Mouse (Mus musculus): ENCODE results near the gene Fam169b. TPM values are rescaled to one million over a fixed set of nuclear protein-coding genes. Genes with fewer than 3 reads are reported as not detected.

Fam169b gene
- polyA plus RNA-seq, 1 experiment from 2014 or later: 0.33 TPM

- Histone ChIP-seq H3K4me2 (replicated peaks) (no peak overlapping the region), H3K4me3 (no peak overlapping the region), H3K27ac (no peak overlapping the region), H3K4me1 (no peaks in the 10 kb centered on the region), H3K36me3 (no peaks in the 10 kb centered on the region), H3K9me3 (no peaks in the 10 kb centered on the region), H3K27me3 (replicated peaks) (no peaks in the 10 kb centered on the region), H3K9ac (no peak overlapping the region)
- ATAC-seq (ENCODE audit: low FRiP score, low read depth): no peak
- WGBS: 59% methylated on average over 5 of the region's 5 CpGs
These were observed 70.9 kb downstream of the Fam169b start for GRCm38 (mm10) chr7:68344561-68344960.

- 86% methylated on average over 10 of the region's 10 CpGs for WGBS
These were observed 72.3 kb downstream of the Fam169b start for GRCm38 (mm10) chr7:68345963-68346362.

GRCm38 (mm10) chr7:68355325-68356076 is 81.9 kb downstream of the Fam169b start:
- no peaks in the 10 kb centered on the region for H3K36me3 ChIP-seq
- no peaks in the 10 kb centered on the region for H3K4me1 ChIP-seq
- WGBS: 74% methylated on average over 11 of the region's 11 CpGs
- no peak overlapping the region for H3K9ac ChIP-seq
- no peaks in the 10 kb centered on the region for H3K9me3 ChIP-seq
- no peak overlapping the region for H3K27ac ChIP-seq
- H3K27me3 ChIP-seq (replicated peaks): no peaks in the 10 kb centered on the region
- H3K4me3 ChIP-seq: no peak overlapping the region
- ATAC-seq (ENCODE audit: low FRiP score, low read depth): no peak
- no peak overlapping the region for H3K4me2 ChIP-seq (replicated peaks)

More at GRCm38 (mm10) chr7:68345963-68346362, 72.3 kb downstream of the Fam169b start:
- Histone ChIP-seq H3K36me3 (no peaks in the 10 kb centered on the region), H3K4me1 (no peaks in the 10 kb centered on the region), H3K27ac (no peak overlapping the region), H3K9ac (no peak overlapping the region), H3K4me3 (no peak overlapping the region), H3K9me3 (no peaks in the 10 kb centered on the region), H3K27me3 (replicated peaks) (no peaks in the 10 kb centered on the region), H3K4me2 (replicated peaks) (no peak overlapping the region)
- ATAC-seq (ENCODE audit: low FRiP score, low read depth): no peak

GRCm38 (mm10) chr7:68357407-68357806 is 83.8 kb downstream of the Fam169b start:
- Histone ChIP-seq H3K36me3 (no peaks in the 10 kb centered on the region), H3K27me3 (replicated peaks) (no peaks in the 10 kb centered on the region), H3K9me3 (no peaks in the 10 kb centered on the region), H3K27ac (no peak overlapping the region), H3K9ac (no peak overlapping the region), H3K4me1 (no peaks in the 10 kb centered on the region), H3K4me3 (no peak overlapping the region), H3K4me2 (replicated peaks) (no peak overlapping the region)
- no peak for ATAC-seq (ENCODE audit: low FRiP score, low read depth)
- 24% methylated on average over 7 of the region's 7 CpGs for WGBS

- no peak for ATAC-seq (ENCODE audit: low FRiP score, low read depth)
- no peaks in the 10 kb centered on the region for H3K36me3 ChIP-seq
- H3K4me1 ChIP-seq: no peaks in the 10 kb centered on the region
- no peaks in the 10 kb centered on the region for H3K9me3 ChIP-seq
- WGBS: 71% methylated on average over 7 of the region's 7 CpGs
- H3K27me3 ChIP-seq (replicated peaks): no peaks in the 10 kb centered on the region
- H3K27ac ChIP-seq: no peak overlapping the region
- no peak overlapping the region for H3K4me2 ChIP-seq (replicated peaks)
- no peak overlapping the region for H3K9ac ChIP-seq
- H3K4me3 ChIP-seq: no peak overlapping the region
These were observed 89.0 kb downstream of the Fam169b start for GRCm38 (mm10) chr7:68362609-68363008.

- no peak overlapping the region for H3K4me3 ChIP-seq
- no peak for ATAC-seq (ENCODE audit: low FRiP score, low read depth)
- no peak overlapping the region for H3K27ac ChIP-seq
- H3K36me3 ChIP-seq: no peaks in the 10 kb centered on the region
- WGBS: 92% methylated on average over 9 of the region's 9 CpGs
- no peak overlapping the region for H3K4me2 ChIP-seq (replicated peaks)
- no peak overlapping the region for H3K9ac ChIP-seq
- H3K4me1 ChIP-seq: no peaks in the 10 kb centered on the region
- H3K9me3 ChIP-seq: no peaks in the 10 kb centered on the region
- peaks cover 5% of the 10 kb centered on the region for H3K27me3 ChIP-seq (replicated peaks)
These were observed 92.1 kb downstream of the Fam169b start for GRCm38 (mm10) chr7:68365711-68366110.

GRCm38 (mm10) chr7:68368948-68369347 is 95.3 kb downstream of the Fam169b start:
- H3K36me3 ChIP-seq: no peaks in the 10 kb centered on the region
- no peak overlapping the region for H3K4me3 ChIP-seq
- 85% methylated on average over 12 of the region's 12 CpGs for WGBS
- no peak for ATAC-seq (ENCODE audit: low FRiP score, low read depth)
- H3K9me3 ChIP-seq: no peaks in the 10 kb centered on the region
- H3K9ac ChIP-seq: no peak overlapping the region
- H3K4me2 ChIP-seq (replicated peaks): no peak overlapping the region
- H3K4me1 ChIP-seq: no peaks in the 10 kb centered on the region
- H3K27me3 ChIP-seq (replicated peaks): peaks cover 30% of the 10 kb centered on the region
- H3K27ac ChIP-seq: no peak overlapping the region

- Histone ChIP-seq H3K4me2 (replicated peaks) (peak overlapping the region; percentile 59), H3K27me3 (replicated peaks) (peaks cover 30% of the 10 kb centered on the region)
- 1% methylated on average over 12 of the region's 13 CpGs for WGBS
These were observed 96.1 kb downstream of the Fam169b start for GRCm38 (mm10) chr7:68369694-68370093.

GRCm38 (mm10) chr7:68374109-68374857 is 100.6 kb downstream of the Fam169b start:
- H3K9me3 ChIP-seq: no peaks in the 10 kb centered on the region
- H3K36me3 ChIP-seq: no peaks in the 10 kb centered on the region
- no peaks in the 10 kb centered on the region for H3K4me1 ChIP-seq
- peak overlapping the region; percentile 47 for H3K4me2 ChIP-seq (replicated peaks)
- peak; percentile 41 for ATAC-seq (ENCODE audit: low FRiP score, low read depth)
- no peak overlapping the region for H3K9ac ChIP-seq
- 18% methylated on average over 16 of the region's 16 CpGs for WGBS
- H3K27ac ChIP-seq: no peak overlapping the region
- H3K4me3 ChIP-seq: no peak overlapping the region
- H3K27me3 ChIP-seq (replicated peaks): peaks cover 26% of the 10 kb centered on the region

More at GRCm38 (mm10) chr7:68369694-68370093, 96.1 kb downstream of the Fam169b start:
- Histone ChIP-seq H3K36me3 (no peaks in the 10 kb centered on the region), H3K9ac (no peak overlapping the region), H3K9me3 (no peaks in the 10 kb centered on the region), H3K4me1 (no peaks in the 10 kb centered on the region), H3K4me3 (0 out of 2 replicates have a peak overlapping the region, but pooled peaks have one; percentile 18), H3K27ac (no peak overlapping the region)
- peak; percentile 66; the same call in 1 of the 2 replicates for ATAC-seq (ENCODE audit: low FRiP score, low read depth)

GRCm38 (mm10) chr7:68382187-68382586 is 108.5 kb downstream of the Fam169b start:
- H3K27ac ChIP-seq: no peak overlapping the region
- H3K4me2 ChIP-seq (replicated peaks): no peak overlapping the region; the same call in 1 of the 2 replicates
- ATAC-seq (ENCODE audit: low FRiP score, low read depth): no peak
- H3K36me3 ChIP-seq: no peaks in the 10 kb centered on the region
- no peaks in the 10 kb centered on the region for H3K9me3 ChIP-seq
- 41% methylated on average over 9 of the region's 9 CpGs for WGBS
- H3K27me3 ChIP-seq (replicated peaks): no peaks in the 10 kb centered on the region; the same call in 1 of the 2 replicates
- no peak overlapping the region for H3K9ac ChIP-seq
- H3K4me1 ChIP-seq: peaks cover 5% of the 10 kb centered on the region; the same call in 1 of the 2 replicates
- H3K4me3 ChIP-seq: no peak overlapping the region

GRCm38 (mm10) chr7:68386767-68387166 is 113.1 kb downstream of the Fam169b start:
- 89% methylated on average over 3 of the region's 3 CpGs for WGBS

GRCm38 (mm10) chr7:68395707-68396333 is 122.2 kb downstream of the Fam169b start:
- 15% methylated on average over 6 of the region's 6 CpGs for WGBS
- Histone ChIP-seq H3K9me3 (no peaks in the 10 kb centered on the region), H3K27ac (no peak overlapping the region), H3K4me1 (peaks cover 15% of the 10 kb centered on the region; the same call in 1 of the 2 replicates), H3K9ac (no peak overlapping the region), H3K27me3 (replicated peaks) (0 out of 2 replicates have a peak, but pooled peaks cover 4% of the 10 kb centered on the region), H3K36me3 (no peaks in the 10 kb centered on the region), H3K4me3 (no peak overlapping the region), H3K4me2 (replicated peaks) (no peak overlapping the region)
- peak; percentile 82 for ATAC-seq (ENCODE audit: low FRiP score, low read depth)

More at GRCm38 (mm10) chr7:68386767-68387166, 113.1 kb downstream of the Fam169b start:
- no peak overlapping the region for H3K4me2 ChIP-seq (replicated peaks)
- H3K9ac ChIP-seq: no peak overlapping the region
- H3K9me3 ChIP-seq: no peaks in the 10 kb centered on the region
- ATAC-seq (ENCODE audit: low FRiP score, low read depth): no peak
- H3K36me3 ChIP-seq: no peaks in the 10 kb centered on the region
- no peak overlapping the region for H3K27ac ChIP-seq
- no peak overlapping the region for H3K4me3 ChIP-seq
- no peaks in the 10 kb centered on the region; the same call in 1 of the 2 replicates for H3K27me3 ChIP-seq (replicated peaks)
- H3K4me1 ChIP-seq: peaks cover 5% of the 10 kb centered on the region; the same call in 1 of the 2 replicates

Measured in neural tube, embryonic 12.5 days (tissue).